Mouse (Mus musculus): ENCODE measurements around the gene Kcnq2. TPM values are rescaled to one million over a fixed set of nuclear protein-coding genes. Genes with fewer than 3 reads are reported as not detected.

Kcnq2 gene
- polyA plus RNA-seq, 1 experiment from 2014 or later, result not detected

DNA sequence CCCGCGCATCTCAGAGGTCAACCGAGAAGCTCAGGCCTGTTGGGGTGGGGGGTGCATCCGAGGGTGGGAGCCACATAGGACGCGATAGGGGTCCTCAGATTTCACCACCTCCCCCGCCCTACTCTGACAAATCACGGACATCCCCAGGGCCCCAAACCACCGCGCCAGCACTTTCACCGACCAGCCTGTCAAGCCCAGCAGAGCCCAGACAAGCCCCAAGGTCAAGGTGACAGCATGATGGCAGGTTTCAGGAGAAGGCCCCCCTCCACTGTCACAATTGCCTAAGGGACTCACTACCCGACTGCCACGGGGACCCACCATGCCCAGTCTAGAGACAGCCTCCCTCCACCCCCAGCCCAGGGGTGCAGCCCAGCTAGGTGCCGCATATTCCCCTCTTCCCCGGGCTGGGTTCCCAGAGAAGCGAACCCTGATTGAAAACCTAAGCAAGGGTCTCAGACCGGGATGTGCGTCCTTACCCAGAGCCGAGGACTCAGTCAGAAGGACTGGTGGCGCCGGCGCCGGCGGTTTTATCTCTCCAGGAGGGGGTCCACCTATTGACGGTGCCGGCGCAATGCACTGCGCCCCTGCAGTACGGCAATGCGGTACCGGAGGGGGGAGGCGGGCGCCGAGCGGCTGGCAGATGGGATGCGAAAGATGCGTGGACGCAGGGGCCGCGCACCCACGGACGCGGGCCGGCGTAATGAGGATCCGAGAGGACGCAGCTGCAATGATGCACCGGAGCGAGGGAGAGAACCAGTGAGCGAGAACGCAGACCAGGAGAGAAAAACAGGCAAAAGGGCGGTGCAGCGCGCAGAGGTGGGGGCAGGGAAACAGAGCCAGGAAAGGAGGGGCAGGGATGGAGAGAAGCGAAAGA, 21.4 kb upstream of the Kcnq2 start, which contains the start of gene Eef1a2:
Eef1a2 (minus strand) TSS at position 767 of the 874 bp plus-strand sequence.
- TF ChIP-seq CTCF (IDR thresholded peaks at IDR 0.05; ENCODE audit: low read depth), result no peak
- ATAC-seq (replicated peaks; ENCODE audit: low FRiP score, low read depth) (no peak), DNase-seq (ENCODE audit: low spot score) (no peak)
- Histone ChIP-seq H3K27me3 (ENCODE audit: insufficient read depth, low read length) (peaks cover 9% of the 10 kb centered on the region), H3K36me3 (ENCODE audit: insufficient read depth, low read length) (no peaks in the 10 kb centered on the region), H3K4me3 (replicated peaks; ENCODE audit: low read depth, low read length) (0 out of 2 replicates have a peak within 1 kb of the TSS, but pooled peaks have one; percentile 13), H3K4me2 (ENCODE audit: low read length) (peak within 1 kb of the TSS; percentile 44), H3K9ac (ENCODE audit: low read depth, low read length) (no peak within 1 kb of the TSS), H3K9me3 (replicated peaks; ENCODE audit: low read length) (no peaks in the 10 kb centered on the region), H3K27ac (no peak within 1 kb of the TSS), H3K4me1 (replicated peaks; ENCODE audit: insufficient read depth, low read length) (no peaks in the 10 kb centered on the region)
- WGBS, result 2% methylated on average over 55 of the region's 55 CpGs

DNA sequence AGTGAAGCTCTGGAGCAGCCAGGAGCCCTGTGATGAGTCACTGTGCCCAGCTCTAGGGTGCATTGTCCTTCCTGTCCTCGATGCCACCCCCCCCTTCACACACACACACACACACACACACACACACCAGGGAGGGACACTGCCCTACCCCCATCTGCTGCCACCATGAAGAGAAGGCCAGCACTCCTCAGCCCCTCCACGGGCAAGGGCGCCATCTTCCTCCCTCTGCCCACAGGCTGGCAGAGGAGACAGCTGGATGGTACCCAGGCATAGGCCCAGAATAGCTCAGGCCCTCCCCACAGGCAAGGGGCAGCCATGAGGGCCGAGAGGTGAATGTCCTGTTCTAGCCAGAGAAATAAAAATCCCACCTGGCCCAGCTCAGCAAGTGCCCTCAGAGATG, 20.7 kb upstream of the Kcnq2 start:
- ATAC-seq (replicated peaks; ENCODE audit: low FRiP score, low read depth) (no peak), DNase-seq (ENCODE audit: low spot score) (no peak)
- 57% methylated on average over 4 of the region's 4 CpGs for WGBS
- Histone ChIP-seq H3K9me3 (replicated peaks; ENCODE audit: low read length) (no peaks in the 10 kb centered on the region), H3K4me1 (replicated peaks; ENCODE audit: insufficient read depth, low read length) (no peaks in the 10 kb centered on the region), H3K27ac (no peak overlapping the region), H3K4me3 (replicated peaks; ENCODE audit: low read depth, low read length) (no peak overlapping the region), H3K4me2 (ENCODE audit: low read length) (no peak overlapping the region), H3K9ac (ENCODE audit: low read depth, low read length) (no peak overlapping the region), H3K36me3 (ENCODE audit: insufficient read depth, low read length) (no peaks in the 10 kb centered on the region), H3K27me3 (ENCODE audit: insufficient read depth, low read length) (peaks cover 9% of the 10 kb centered on the region)
- TF ChIP-seq CTCF (IDR thresholded peaks at IDR 0.05; ENCODE audit: low read depth), result no peak

GRCm38 (mm10) chr2:181154831-181155415, 19.8 kb upstream of the Kcnq2 start:
- H3K4me3 ChIP-seq (replicated peaks; ENCODE audit: low read depth, low read length), result no peak overlapping the region
- DNase-seq (ENCODE audit: low spot score) (no peak), ATAC-seq (replicated peaks; ENCODE audit: low FRiP score, low read depth) (no peak)
- no peaks in the 10 kb centered on the region for H3K36me3 ChIP-seq (ENCODE audit: insufficient read depth, low read length)
- peaks cover 9% of the 10 kb centered on the region for H3K27me3 ChIP-seq (ENCODE audit: insufficient read depth, low read length)
- H3K9me3 ChIP-seq (replicated peaks; ENCODE audit: low read length), result no peaks in the 10 kb centered on the region
- 79% methylated on average over 8 of the region's 8 CpGs for WGBS
- H3K4me2 ChIP-seq (ENCODE audit: low read length), result no peak overlapping the region
- H3K4me1 ChIP-seq (replicated peaks; ENCODE audit: insufficient read depth, low read length), result no peaks in the 10 kb centered on the region
- TF ChIP-seq CTCF (IDR thresholded peaks at IDR 0.05; ENCODE audit: low read depth), result no peak
- no peak overlapping the region for H3K27ac ChIP-seq
- H3K9ac ChIP-seq (ENCODE audit: low read depth, low read length), result no peak overlapping the region

DNA sequence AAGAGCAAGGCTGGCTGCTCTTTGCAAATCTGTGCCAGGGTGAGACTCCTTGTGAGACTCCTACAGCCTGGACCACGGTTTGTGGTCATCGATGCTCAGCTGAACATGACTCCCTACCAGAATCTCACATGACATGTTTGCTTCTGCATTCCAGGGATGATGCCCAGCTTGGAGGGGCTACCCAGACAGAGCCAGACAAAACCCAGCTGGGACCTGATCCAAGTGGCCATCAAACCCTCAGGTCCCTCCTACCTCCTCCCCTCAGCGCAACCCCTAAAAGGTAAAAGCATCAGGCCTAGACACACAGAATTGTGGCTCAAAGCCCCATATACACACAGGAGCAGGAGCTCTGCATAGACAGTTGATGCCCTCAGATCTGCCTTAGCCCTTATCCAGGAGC, 19.3 kb upstream of the Kcnq2 start:
- Histone ChIP-seq H3K4me3 (replicated peaks; ENCODE audit: low read depth, low read length) (no peak overlapping the region), H3K4me2 (ENCODE audit: low read length) (no peak overlapping the region), H3K36me3 (ENCODE audit: insufficient read depth, low read length) (no peaks in the 10 kb centered on the region), H3K27ac (no peak overlapping the region), H3K4me1 (replicated peaks; ENCODE audit: insufficient read depth, low read length) (no peaks in the 10 kb centered on the region), H3K9ac (ENCODE audit: low read depth, low read length) (no peak overlapping the region), H3K9me3 (replicated peaks; ENCODE audit: low read length) (no peaks in the 10 kb centered on the region), H3K27me3 (ENCODE audit: insufficient read depth, low read length) (peaks cover 13% of the 10 kb centered on the region)
- ATAC-seq (replicated peaks; ENCODE audit: low FRiP score, low read depth), result no peak
- WGBS, result 57% methylated on average over 3 of the region's 3 CpGs
- DNase-seq (ENCODE audit: low spot score), result no peak
- no peak for TF ChIP-seq CTCF (IDR thresholded peaks at IDR 0.05; ENCODE audit: low read depth)

GRCm38 (mm10) chr2:181153837-181154236, 18.7 kb upstream of the Kcnq2 start:
- H3K27me3 ChIP-seq (ENCODE audit: insufficient read depth, low read length), result peaks cover 18% of the 10 kb centered on the region
- H3K9me3 ChIP-seq (replicated peaks; ENCODE audit: low read length), result no peaks in the 10 kb centered on the region
- no peaks in the 10 kb centered on the region for H3K36me3 ChIP-seq (ENCODE audit: insufficient read depth, low read length)
- no peak overlapping the region for H3K27ac ChIP-seq
- H3K4me3 ChIP-seq (replicated peaks; ENCODE audit: low read depth, low read length), result no peak overlapping the region
- ATAC-seq (replicated peaks; ENCODE audit: low FRiP score, low read depth) (no peak), DNase-seq (ENCODE audit: low spot score) (peak; percentile 10)
- no peaks in the 10 kb centered on the region for H3K4me1 ChIP-seq (replicated peaks; ENCODE audit: insufficient read depth, low read length)
- peak; percentile 54; the same call in 1 of the 2 replicates for TF ChIP-seq CTCF (IDR thresholded peaks at IDR 0.05; ENCODE audit: low read depth)
- H3K4me2 ChIP-seq (ENCODE audit: low read length), result no peak overlapping the region
- 10% methylated on average over 1 of the region's 1 CpGs for WGBS
- no peak overlapping the region for H3K9ac ChIP-seq (ENCODE audit: low read depth, low read length)

- ATAC-seq (replicated peaks; ENCODE audit: low FRiP score, low read depth), result no peak
- no peak overlapping the region for H3K4me3 ChIP-seq (replicated peaks; ENCODE audit: low read depth, low read length)
- no peak for TF ChIP-seq CTCF (IDR thresholded peaks at IDR 0.05; ENCODE audit: low read depth)
- no peak overlapping the region for H3K4me2 ChIP-seq (ENCODE audit: low read length)
- DNase-seq (ENCODE audit: low spot score), result no peak
- H3K9me3 ChIP-seq (replicated peaks; ENCODE audit: low read length), result no peaks in the 10 kb centered on the region
- H3K4me1 ChIP-seq (replicated peaks; ENCODE audit: insufficient read depth, low read length), result no peaks in the 10 kb centered on the region
- peaks cover 21% of the 10 kb centered on the region for H3K27me3 ChIP-seq (ENCODE audit: insufficient read depth, low read length)
- no peak overlapping the region for H3K9ac ChIP-seq (ENCODE audit: low read depth, low read length)
- H3K27ac ChIP-seq, result no peak overlapping the region
- 85% methylated on average over 1 of the region's 1 CpGs for WGBS
- no peaks in the 10 kb centered on the region for H3K36me3 ChIP-seq (ENCODE audit: insufficient read depth, low read length)
Observed at GRCm38 (mm10) chr2:181153131-181153530, 18.0 kb upstream of the Kcnq2 start.
